Mouse (Mus musculus): ENCODE results near the gene Myo3a. TPM values are rescaled to one million over a fixed set of nuclear protein-coding genes. Genes with fewer than 3 reads are reported as not detected.

Gene Myo3a
- total RNA-seq, 2 experiments from 2014 or later: not detected

DNA sequence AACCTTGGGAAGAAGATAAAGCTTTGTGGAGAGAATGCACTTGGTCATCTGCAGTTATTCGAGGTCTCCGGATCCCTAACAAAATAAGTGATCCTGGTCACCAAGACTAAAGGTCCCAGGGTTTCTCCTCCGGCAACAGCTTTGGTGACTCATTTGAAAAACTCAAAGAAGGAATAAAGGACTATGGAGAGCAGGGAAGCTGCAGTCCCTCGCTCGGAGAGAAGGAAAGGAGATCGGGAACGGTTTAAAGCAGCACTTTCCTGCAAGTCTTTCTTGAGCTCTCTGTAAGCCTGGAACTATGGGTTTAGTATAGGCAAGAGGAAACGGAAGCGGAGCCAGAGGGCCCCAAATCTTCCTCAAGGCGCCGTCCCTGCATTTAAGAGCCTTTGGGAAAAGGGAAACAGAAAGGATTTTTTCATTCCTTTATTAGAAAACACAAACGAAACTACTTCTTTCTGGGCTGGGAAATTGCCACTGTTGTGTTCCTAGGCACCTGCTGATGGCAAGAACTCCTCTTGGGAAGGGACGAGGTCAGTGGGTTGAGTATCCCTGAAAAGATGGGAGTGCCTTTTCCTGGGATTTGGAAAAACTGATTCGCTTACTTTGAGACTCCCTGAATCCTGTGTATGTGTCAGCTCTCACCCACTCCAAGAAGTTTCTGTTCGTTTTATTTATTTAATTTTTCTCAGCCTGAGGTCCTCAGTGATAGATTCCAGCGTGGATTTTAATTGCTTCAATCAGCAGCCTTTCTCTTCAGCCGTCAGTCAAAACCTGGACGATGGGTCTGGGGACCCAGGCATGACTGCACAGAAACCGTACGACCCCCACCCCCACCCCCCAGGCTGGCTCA is 393.9 kb downstream of the Myo3a start:
- no peak for DNase-seq

DNA sequence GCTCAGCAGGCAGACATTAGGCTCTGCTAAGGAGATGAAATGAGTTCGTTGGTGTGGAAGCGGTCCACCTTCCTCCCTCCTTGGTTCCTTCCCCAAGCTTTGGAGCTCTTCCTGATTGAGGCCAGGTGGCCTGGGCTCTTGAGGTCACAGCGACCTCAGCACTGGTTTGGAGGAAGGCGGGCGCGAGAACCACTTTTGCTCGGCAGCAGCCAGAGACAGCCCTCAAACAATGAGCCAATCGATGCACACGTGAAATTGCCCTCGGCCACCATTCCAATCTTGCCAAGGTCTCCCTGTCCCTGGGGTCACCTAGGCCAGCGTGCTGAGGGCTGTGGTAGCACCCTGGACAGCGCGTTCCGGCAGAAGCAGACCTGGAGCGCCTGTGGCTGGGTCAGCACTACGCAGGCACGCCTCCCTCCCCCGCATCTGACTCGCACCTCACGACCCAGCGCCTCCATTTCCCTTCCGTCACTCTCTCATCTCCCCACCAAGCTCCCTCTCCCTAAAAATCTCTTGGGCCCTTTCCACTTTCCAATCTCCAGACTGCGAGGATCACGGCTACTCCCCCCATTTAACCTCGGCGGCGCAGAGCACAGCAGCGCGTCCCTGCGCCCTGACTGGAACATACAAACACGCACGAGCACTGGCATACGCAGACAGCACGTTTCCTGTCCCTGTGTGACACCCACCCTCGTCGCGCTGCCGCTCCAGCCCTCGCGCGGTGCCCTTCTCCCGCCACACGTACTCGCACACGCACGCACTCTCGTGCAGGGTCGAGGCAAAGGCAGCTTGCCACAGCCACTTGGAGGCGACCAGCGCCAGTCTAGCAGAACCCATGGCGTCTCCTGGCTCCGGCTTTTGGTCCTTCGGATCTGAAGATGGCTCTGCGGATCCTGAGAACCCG is 394.8 kb downstream of the Myo3a start, which contains the start of gene Gad2:
TSS of gene Gad2 (plus strand) at position 378 of the 904 bp plus-strand sequence.
- DNase-seq: peak; percentile 55

- no peak for DNase-seq
Observed at GRCm38 (mm10) chr2:22623111-22624070, 396.1 kb downstream of the Myo3a start.

DNA sequence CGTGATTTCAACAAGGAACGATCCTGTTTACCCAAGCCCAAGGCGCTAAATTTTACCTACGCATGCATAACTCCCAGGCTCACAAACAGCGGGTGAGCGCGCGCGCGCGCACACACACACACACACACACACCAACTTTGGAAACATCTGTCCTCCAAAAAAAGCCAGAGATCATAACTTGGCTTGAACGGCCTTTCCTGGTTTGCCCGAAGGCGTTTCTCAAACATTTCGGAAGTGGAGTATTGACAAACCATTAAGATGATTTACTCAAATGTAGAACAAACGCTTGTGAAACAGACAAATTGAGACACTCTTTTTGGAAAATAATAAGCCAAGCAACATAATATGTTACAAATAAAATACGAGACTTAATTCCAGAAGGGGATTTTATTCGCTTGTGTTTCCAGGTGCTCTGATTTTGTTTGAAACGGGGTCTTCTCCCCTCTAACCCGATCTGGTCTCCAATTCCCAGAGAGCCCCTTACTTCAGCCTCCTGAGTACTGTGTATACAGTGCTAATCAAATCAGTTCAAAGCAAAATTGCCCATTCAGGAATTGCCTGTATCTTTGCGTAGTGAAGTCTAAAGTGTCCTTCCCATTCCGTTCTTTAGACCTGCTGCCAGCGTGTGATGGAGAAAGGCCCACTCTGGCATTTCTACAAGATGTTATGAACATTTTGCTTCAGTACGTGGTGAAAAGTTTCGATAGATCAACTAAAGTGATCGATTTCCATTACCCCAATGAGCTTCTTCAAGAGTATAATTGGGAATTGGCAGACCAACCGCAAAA is 397.1 kb downstream of the Myo3a start:
- no peak for DNase-seq

DNA sequence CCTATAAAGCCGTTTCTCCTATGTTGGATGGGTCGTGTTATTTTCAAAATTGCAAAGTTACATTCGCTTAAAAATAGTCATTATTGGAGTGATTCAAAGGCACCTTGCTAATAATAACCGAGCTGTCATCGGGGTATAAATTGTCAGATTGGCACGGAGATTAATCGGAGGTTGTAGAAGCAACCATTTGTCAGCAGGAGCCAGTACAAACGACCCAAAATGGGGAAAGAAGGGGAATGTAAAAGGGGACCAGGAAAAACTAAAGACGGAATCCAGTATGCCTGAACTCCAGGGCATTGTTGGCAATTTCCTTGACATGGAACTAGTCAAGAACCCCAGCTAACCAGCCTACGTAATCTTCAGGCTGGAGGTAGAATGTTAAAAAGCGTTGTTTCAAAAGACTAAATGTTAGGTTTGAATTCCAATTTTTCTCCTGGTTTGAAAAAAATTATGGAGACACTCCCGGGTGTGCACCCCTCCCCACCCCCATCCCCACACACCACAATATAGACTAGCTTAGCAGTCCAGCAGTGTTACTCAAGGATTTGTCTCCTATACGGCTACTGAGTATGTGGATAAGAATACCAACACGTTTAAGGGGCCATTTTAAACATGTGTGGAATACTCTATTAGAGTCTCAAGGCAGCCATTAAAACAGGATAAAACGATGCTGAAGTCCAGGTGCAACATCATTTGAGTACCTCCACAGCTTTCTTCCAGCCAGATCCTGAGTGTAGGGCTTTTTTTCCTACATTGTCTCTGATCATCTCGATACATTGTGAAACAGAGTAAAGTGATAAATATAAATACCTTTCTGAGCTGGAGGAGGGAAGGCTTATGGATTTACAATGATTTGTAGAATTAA is 398.0 kb downstream of the Myo3a start:
- no peak for DNase-seq

- DNase-seq: no peak
Observed at GRCm38 (mm10) chr2:22627147-22627666, 399.9 kb downstream of the Myo3a start.

DNA sequence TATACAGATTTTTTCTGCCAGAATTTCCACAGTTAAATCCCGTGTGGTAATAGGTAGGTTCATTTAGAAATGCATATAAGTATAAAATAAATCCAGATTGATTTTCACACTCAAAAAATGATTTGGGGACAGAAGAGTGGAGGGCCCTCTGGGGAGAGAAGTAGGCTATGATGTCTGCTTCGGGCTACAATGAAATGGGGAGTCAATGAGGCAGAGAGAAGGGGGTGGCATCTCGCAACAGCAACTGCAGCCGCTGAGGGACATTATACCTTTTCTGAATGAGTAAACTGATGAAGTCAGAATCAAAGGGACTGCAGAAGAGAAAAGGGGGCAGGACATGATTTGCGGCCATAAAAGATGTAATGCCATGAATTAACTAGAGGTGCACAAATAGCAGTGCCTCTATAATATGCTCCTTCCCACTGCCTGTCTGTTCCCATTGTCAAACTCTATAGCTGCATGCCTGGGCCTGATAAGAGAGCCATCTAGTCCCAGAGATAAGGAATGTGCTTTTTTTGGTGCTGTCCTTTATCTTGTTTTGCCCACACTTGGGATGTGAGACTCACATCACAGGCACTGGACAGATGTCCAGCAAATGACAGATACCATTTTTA is 400.6 kb downstream of the Myo3a start:
- DNase-seq: no peak

DNA sequence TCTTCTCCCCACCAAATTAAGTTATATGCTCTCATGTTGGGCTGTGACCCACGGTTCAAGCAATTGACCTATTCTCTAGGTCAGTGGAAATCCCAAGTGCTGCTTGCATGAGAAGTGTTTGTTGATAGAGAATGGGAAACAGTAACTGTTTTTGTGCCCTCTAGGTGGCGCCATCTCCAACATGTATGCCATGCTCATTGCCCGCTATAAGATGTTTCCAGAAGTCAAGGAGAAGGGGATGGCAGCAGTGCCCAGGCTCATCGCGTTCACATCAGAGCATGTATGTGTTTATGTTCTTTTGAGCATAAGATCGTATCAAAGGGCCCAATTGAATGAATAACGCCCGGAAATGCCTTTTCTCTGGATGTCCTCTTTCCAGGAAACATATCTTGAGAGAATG is 407.5 kb downstream of the Myo3a start:
- peak; percentile 45 for DNase-seq

GRCm38 (mm10) chr2:22646134-22646533 is 418.8 kb downstream of the Myo3a start:
- DNase-seq: no peak

GRCm38 (mm10) chr2:22648394-22648793 is 421.1 kb downstream of the Myo3a start:
- DNase-seq: no peak

DNA sequence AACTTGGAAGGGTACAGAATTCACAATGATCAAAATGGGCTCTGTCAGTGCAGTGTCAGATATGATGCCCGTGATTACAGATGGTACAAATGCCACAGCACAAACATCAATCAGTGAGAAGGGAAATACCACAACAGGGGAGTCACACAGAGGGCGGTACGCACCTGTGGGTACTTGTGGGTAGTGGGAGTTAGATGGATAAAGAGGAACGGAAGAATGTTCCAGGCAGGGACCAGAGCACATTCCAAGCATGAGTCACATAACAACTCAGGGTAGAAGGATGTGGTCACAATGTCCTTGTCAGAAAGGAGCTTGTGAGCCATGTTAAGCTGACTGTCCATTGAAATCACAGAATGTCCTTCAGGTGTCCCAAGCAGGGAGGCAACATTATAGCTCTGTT is 424.5 kb downstream of the Myo3a start:
- DNase-seq: no peak

- no peak for DNase-seq
Observed at GRCm38 (mm10) chr2:22663731-22664130, 436.4 kb downstream of the Myo3a start.

Small RNA genes lying within 50 kb of the gene (microRNA-seq; reads per million reads assigned to microRNA genes)
- not detected for gene Gm23636
- not detected for gene Mir3967

All from adrenal gland, postnatal 10 days (tissue).